Mouse (Mus musculus) cerebellum, adult 2 months (tissue): ENCODE data around the gene Stoml3.

Experiments
- CTCF ChIP-seq: fragments of 200-500 bp; IDR thresholded peaks from 2 replicates; pipeline ENCODE4 v1.5.1; 2011; ENCODE audit warnings: low read depth, mild to moderate bottlenecking, control low read depth, low read length, moderate library complexity, borderline replicate concordance; ENCODE audit not compliant: insufficient read depth
- POLR2A ChIP-seq: fragments of 200-500 bp; IDR thresholded peaks from 2 replicates; pipeline ENCODE4 v1.6.1; 2011; ENCODE audit warnings: low read length, control low read depth, borderline replicate concordance; ENCODE audit not compliant: insufficient read depth

- TF ChIP-seq CTCF (no peak), POLR2A (no peak)
These were observed 14.3 kb upstream of the Stoml3 start for GRCm38 (mm10) chr3:53474179-53474578.
